Mouse (Mus musculus): Measurements from ENCODE around the gene Slit3.

The Slit3 gene

DNA sequence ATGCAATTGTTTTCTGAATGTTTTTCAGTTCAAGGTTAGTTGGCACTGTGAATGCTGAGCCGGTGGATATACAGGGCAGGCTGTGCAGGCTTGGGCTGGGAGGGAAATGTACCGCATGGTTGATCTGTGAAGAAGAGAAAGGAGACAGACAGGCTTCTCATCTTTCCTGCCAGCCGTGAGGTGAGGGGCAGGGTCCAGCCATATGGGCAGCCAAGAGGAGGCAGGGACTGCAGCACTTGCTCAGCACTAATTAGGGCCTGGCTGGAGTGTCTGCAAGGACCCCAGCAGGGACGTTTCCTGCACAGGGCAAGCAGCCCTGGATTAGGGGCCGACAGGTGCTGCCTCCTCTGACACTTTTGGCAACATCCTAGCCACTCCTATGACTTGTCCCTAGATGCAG lies 184.1 kb downstream of the Slit3 start:
- no peak for DNase-seq (ENCODE audit: low spot score in 2 of 2)

DNA sequence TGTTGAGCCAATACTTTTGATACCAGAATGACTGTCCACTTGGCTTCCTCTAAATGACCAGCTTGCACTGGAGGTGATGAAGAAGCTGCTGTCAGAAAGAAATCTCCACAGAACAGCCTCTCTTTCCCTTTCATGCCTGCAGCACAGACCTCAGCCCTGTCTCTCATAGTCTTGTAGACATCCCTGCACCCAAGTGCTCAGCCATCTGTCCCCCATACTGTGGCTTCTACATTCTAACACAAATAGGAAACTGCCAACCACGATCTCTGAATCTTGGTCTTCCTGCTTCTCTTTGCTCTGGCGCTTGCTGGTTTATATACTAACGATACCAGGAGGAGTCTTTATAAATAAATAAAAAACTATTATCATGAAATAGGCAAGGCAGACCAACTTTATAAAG lies 184.9 kb downstream of the Slit3 start:
- no peak for DNase-seq (ENCODE audit: low spot score in 2 of 2)

DNA sequence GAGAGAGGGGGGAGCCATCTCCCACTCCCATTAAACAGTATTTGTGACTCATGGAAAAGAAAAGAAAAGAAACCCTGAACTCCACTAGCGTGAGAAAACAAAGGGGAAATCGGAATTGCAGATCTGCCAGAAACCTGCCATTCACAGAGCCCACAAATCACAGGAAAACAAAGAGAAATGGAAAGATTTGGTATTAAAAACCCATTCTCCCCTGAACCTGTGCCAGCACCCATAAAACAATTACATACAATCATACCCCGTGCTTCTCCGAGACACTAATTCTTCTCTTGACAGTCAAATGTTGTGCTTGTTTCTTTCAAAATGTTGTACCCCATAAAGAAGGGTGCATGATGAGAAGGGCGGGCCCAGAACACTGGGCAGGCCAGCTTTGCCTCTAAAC lies 185.9 kb downstream of the Slit3 start:
- DNase-seq (ENCODE audit: low spot score in 2 of 2): no peak

DNA sequence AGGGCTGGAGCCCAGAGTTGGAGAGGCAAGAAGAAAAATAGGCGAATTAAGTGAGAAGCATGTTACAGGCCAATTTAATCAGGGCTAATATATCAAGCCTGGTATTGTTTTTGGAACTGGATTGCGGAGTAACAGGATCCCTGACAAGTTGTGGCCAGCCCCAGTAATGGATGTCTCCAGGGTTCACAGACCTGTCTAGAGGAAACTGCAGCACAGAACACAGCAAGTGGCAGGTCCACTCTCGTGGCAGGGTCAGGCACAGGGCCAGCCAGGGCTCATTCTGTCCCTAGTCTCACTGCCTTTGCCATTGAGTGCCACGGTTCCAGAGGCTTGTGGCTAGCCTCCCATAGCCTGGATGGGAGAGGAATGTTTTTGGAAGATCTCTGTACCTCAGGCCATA lies 187.0 kb downstream of the Slit3 start:
- no peak for DNase-seq (ENCODE audit: low spot score in 2 of 2)

DNA sequence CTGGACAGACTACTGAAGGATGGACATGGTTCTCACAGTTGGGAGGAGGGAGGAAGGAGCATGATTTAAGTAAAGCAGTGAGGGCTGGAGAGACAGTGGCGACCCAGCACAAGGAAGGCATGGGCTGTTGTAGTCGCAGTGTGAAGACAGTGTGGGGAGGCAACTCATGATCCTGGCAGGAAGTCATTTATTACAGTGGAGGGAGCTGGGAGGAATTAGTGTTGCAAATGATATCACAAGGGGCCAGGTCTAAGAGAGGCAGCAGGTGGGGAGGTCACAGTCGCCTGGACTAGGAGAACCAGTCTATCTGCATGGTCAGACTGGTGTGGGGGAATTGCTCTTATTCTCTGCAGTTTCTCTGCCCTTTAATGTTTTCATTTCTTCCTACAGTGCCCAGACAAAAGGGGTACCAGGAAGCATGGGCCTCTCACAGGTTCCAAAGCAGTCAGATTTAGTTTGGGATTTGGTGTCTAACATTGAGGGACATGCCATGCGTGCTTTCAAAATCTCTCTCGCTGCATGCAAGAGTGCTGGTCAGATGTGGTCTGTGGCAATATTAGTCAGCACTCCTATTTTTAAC lies 194.5 kb downstream of the Slit3 start:
- no peak for DNase-seq (ENCODE audit: low spot score in 2 of 2)

DNA sequence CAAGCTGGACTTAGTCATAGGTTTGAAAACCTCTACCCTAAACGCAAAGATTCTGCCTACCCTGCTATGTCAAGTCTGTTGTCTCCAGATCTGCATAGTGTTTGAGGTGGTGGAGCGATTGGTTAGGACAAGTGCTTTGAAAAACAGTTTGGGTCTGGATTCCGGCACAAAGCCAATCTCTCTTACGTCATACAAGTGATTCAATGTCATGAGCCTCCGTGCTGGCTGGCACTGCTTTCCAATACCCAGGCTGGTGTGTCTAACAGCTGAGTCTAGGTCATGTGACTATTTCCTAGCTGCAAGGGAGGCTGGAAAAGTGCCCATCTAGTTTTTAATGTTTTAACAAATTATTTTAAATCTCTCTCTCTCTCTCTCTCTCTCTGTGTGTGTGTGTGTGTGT lies 196.2 kb downstream of the Slit3 start:
- DNase-seq (ENCODE audit: low spot score in 2 of 2): no peak

DNA sequence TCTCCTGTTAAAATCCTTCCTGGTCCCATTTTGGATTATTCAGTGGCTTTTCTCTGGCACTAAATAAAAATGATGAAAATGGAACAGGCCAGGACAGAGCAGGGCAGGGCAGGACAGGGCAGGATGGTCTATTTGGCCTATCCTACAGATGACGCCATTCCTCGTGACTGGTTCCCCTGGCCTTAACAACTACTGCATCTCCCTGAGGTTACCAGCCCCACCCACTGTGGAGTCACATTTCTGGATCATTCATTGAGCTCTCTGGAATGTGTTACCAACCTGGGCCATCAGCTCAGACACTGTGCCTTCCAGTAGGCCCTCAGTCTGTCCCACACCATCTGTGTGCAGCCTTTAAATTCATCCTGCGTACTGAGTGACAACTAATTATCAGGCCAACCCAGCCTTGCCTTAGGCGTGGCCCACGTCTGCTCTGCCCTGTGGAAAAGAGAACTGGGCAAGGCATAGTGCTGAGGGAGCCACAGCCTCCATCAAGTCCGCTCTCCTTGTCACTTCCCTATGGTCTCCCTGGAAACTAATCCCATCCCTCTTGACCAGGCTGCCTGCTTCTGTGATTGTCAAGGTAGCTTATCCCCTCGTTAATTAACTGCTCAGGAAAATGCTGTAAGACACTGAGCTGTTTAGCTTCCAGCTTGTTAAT lies 196.9 kb downstream of the Slit3 start:
- no peak for DNase-seq (ENCODE audit: low spot score in 2 of 2)

DNA sequence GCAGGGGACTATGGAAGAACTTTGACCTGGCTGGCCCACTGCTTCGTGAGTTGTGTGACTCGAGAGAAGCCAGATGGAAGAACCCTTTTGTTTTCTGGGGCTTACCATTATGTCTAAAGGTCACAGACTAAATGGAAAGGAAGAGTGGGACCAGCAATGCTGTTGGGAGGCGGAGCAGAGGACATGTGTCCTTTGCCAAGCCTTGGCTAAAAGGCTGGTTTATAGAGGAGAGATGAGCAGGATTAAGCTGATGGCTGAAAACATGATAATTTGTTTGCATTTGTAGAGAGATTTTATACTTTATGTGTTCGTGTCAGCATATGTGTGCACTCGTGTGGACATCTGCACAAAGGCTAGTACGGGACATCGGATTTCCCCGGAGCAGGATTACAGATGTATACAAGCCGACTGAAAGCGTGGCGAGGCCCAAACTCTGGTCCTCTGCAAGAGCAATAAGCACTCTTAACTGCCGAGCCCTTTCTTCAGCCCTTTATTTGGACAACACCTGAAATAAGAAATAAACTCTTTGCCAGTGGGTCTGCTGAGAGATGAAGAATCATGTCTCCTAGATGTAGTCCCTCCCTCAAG lies 197.5 kb downstream of the Slit3 start:
- DNase-seq (ENCODE audit: low spot score in 2 of 2): no peak

DNA sequence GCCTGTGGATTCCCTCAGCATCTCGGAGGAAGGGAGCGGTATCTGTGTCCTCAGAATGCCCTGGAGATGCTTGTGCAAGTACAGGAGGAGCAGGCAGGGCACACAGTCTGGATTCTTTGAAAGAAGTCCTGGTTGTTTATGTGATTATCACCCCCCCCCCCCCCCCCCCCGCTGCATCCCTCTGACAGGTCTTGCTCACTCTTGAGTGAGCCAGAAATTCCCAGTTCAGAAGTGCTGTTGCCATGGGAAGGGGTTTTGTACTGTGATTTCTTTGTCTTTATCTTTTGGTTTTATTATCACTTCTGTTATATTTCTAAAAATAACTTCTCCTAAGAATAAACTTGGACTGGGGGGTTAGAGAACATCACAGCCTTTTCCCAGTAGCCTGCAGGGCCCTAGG lies 199.5 kb downstream of the Slit3 start:
- no peak for DNase-seq (ENCODE audit: low spot score in 2 of 2)

DNA sequence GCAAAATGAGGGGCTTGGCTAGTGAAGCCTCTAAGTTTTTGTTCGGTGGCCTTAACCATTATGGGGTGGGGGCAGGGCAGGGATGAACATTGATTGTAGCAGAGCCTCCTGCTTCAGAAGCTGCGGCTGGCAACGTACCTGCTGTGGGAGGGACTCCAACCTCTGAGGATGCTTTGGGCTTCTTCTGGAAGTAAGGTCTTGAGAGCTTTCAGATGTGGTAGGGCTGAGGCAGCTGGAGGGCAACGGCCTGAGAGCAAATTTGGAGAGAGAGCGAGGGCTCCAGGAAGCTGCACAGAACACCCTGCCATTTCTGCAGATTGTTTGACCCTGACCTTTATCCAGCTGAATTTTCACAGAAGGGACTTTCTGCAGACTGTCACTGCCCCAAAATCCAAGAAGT lies 203.4 kb downstream of the Slit3 start:
- no peak for DNase-seq (ENCODE audit: low spot score in 2 of 2)

GRCm38 (mm10) chr11:35325131-35325995 lies 204.3 kb downstream of the Slit3 start:
- no peak for DNase-seq (ENCODE audit: low spot score in 2 of 2)

DNA sequence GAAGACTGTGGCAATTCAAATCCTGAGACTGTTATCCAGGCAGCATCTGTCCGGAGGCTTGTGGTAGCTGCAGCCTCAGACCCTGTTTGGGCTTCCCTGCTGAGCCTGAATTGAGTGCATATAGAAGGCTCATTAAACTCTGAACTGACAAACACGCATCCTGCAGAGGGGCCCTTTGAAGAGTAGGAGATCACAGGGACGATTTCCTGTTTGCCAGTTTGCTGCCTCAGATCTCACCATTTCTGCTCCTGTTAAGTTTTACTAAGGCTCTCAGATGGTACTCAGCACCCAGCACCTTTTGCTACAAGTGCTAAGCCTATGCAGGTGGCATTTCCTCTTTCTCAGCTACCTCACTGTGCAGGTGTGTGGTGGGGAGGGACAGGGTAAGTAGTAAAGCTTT lies 205.3 kb downstream of the Slit3 start:
- DNase-seq (ENCODE audit: low spot score in 2 of 2): no peak

GRCm38 (mm10) chr11:35327899-35328298 lies 206.9 kb downstream of the Slit3 start:
- no peak for DNase-seq (ENCODE audit: low spot score in 2 of 2)

DNA sequence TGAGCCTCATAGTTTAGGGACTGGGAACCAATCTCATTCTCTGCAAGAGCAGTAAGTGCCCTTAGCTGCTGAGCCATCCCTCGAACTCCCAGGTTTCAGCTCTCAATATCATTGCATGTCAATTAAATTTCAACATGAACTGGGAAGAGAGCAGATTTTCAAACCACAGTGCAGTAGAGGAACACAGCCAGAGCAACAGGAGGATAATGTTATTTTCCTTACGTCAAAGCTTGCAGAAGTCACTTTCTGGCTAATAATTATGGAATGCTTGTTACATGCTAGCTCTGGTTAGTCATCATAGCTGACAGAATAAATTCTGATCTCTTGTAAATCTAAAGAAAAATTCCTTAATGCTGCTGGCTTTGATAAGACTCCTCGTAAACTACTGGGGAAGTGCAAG lies 210.5 kb downstream of the Slit3 start:
- DNase-seq (ENCODE audit: low spot score in 2 of 2): no peak

GRCm38 (mm10) chr11:35336558-35336957 lies 215.5 kb downstream of the Slit3 start:
- DNase-seq (ENCODE audit: low spot score in 2 of 2): no peak

DNA sequence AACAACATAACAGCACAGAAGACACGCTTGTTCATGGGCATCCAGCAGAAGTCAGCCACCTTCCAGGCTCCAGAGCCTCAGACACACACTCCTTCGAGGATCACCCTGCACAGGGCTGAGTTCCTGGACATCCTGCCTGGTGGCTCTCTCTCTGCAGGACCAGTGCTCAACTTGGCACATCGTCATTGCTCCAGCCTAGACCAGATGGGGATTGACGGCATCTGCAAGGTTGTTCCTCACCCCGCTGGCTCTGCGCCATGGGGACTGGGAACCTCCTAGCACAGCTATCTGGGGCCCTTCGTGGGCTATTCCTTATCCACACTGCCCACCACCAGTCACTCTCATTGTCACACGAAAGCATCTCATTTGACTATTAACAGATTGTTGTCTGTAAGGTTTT lies 216.5 kb downstream of the Slit3 start:
- DNase-seq (ENCODE audit: low spot score in 2 of 2): no peak

DNA sequence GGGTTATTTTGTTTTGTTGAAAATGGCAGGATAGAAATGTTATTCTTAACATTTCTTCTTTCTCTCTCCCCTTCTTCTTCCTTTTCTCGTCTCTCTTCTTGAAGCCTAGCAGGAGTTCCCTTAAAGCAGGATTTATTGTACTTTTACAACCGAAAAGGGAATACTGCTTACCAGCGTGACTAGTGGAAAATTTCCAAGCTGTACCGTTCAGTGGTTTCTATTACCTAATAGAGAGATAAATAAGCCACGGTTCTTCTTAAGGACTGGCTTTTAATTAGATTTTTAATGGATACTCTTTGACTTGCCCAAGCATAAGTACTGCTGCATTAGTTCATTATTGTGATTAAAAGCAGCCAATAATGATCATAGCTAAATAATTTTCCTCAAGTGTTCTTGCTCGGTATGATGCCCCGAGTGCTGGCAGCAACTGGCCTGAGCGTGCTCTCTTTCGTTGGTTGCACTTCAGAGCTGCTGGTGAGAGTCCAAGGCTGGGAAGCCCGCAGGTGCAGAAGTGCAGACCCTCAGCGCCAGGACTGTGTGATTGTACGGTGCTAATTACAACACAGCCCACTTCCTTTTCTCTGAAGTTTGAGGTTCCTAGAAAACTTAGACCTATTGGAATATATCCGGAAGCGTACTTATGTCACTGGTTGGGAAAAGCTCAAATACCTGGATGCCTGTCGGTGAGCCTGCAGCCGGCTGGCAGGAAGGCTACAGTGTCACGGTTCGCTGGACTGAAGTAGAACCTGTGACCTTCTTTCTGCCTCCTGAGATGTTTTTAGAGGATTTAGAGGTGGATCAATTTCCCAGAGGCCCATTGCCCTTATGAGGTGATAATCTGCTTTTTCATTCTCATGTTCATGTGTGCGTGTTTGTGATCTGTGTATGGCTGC lies 217.1 kb downstream of the Slit3 start:
- no peak for DNase-seq (ENCODE audit: low spot score in 2 of 2)

GRCm38 (mm10) chr11:35340752-35341151 lies 219.7 kb downstream of the Slit3 start:
- DNase-seq (ENCODE audit: low spot score in 2 of 2): no peak

DNA sequence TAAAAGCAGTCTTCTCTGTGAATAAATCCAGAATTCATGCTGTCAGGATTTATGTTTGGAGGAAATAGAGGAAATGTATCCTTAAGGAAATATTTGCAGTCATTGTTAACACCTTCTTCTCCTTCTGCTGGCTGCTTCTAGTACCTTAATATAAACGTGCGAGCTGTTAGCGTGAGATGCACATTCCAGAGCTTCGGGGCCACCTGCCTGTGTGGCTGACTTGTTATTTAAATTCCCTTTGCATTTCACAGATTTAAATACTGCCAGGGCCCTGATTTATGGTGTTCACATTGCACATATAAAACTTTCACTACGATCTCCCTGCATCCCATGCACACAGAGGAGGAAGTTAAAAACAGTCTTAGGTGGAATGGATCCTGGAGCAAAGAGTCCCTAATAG lies 221.5 kb downstream of the Slit3 start:
- peak; percentile 37 to 40 for DNase-seq (ENCODE audit: low spot score in 2 of 2)

GRCm38 (mm10) chr11:35345696-35346480 lies 224.9 kb downstream of the Slit3 start:
- no peak for DNase-seq (ENCODE audit: low spot score in 2 of 2)

GRCm38 (mm10) chr11:35348099-35348498 lies 227.1 kb downstream of the Slit3 start:
- DNase-seq (ENCODE audit: low spot score in 2 of 2): no peak
